Mouse (Mus musculus): ENCODE measurements around the gene Pdia2. TPM values are rescaled to one million over a fixed set of nuclear protein-coding genes. Genes with fewer than 3 reads are reported as not detected.
"Not testable (repeated sequence)": the region's sequence is repeated elsewhere in the genome, so short reads cannot be mapped to it uniquely, and the experiment has no call there.

The Pdia2 gene
- total RNA-seq, 2 experiments from 2014 or later: 0.70 to 0.96 TPM

- DNase-seq (ENCODE audit: low spot score in 2 of 2): no peak
Measured at GRCm38 (mm10) chr17:26201998-26202397, 3.1 kb upstream of the Pdia2 start.

- peak in 1 of 2 experiments; percentile 37 for DNase-seq (ENCODE audit: low spot score in 2 of 2)
Measured at GRCm38 (mm10) chr17:26200831-26201705, 2.2 kb upstream of the Pdia2 start.

- DNase-seq (ENCODE audit: low spot score in 2 of 2): no peak
Measured at GRCm38 (mm10) chr17:26192481-26193190, 6.3 kb downstream of the Pdia2 start.

- DNase-seq (ENCODE audit: low spot score in 2 of 2): not testable (repeated sequence)
Measured at GRCm38 (mm10) chr17:26191486-26191885, 7.4 kb downstream of the Pdia2 start.

GRCm38 (mm10) chr17:26188091-26188805, 10.6 kb downstream of the Pdia2 start:
- no peak for DNase-seq (ENCODE audit: low spot score in 2 of 2)

GRCm38 (mm10) chr17:26187592-26187991, 11.3 kb downstream of the Pdia2 start:
- DNase-seq (ENCODE audit: low spot score in 2 of 2): no peak

GRCm38 (mm10) chr17:26181179-26181578, 17.7 kb downstream of the Pdia2 start:
- no peak for DNase-seq (ENCODE audit: low spot score in 2 of 2)

- DNase-seq (ENCODE audit: low spot score in 2 of 2): no peak
Measured at GRCm38 (mm10) chr17:26178611-26179010, 20.3 kb downstream of the Pdia2 start.

- not testable (repeated sequence) for DNase-seq (ENCODE audit: low spot score in 2 of 2)
Measured at GRCm38 (mm10) chr17:26175248-26175647, 23.6 kb downstream of the Pdia2 start.

GRCm38 (mm10) chr17:26168039-26168438, 30.8 kb downstream of the Pdia2 start:
- DNase-seq (ENCODE audit: low spot score in 2 of 2): no peak

- no peak for DNase-seq (ENCODE audit: low spot score in 2 of 2)
Measured at GRCm38 (mm10) chr17:26162736-26163135, 36.2 kb downstream of the Pdia2 start.

- DNase-seq (ENCODE audit: low spot score in 2 of 2): no peak
Measured at GRCm38 (mm10) chr17:26151886-26152630, 46.8 kb downstream of the Pdia2 start.

- DNase-seq (ENCODE audit: low spot score in 2 of 2): no peak
Measured at GRCm38 (mm10) chr17:26149056-26149455, 49.8 kb downstream of the Pdia2 start.

Other genes starting within 250 kb of the Pdia2 start
- not detected for gene A930017K11Rik, start 246.5 kb downstream of the Pdia2 start, total RNA-seq (2021)
- 10 to 100 TPM; 22.6 to 24.4 TPM for gene Capn15, start 213.3 kb downstream of the Pdia2 start, total RNA-seq (2021)
- gene Rab11fip3, start 129.5 kb downstream of the Pdia2 start, total RNA-seq (2021): 10 to 100 TPM; 22.6 to 24.6 TPM
- 10 to 100 TPM; 23.8 to 25.0 TPM for gene Decr2, start 108.8 kb downstream of the Pdia2 start, total RNA-seq (2021)
- gene Nme4, start 103.5 kb downstream of the Pdia2 start, total RNA-seq (2021): 1 to 10 TPM; 2.9 to 3.2 TPM
- gene Tmem8, start 85.8 kb downstream of the Pdia2 start, total RNA-seq (2021): 1 to 10 TPM; 6.4 to 7.6 TPM
- gene Mrpl28, start 75.6 kb downstream of the Pdia2 start, total RNA-seq (2021): 10 to 100 TPM; 84.1 to 87.5 TPM
- gene Axin1, start 60.4 kb downstream of the Pdia2 start, total RNA-seq (2021): 10 to 100 TPM; 38.6 to 46.8 TPM
- 10 to 100 TPM; 40.8 to 47.1 TPM for gene Rgs11, start 3.9 kb upstream of the Pdia2 start, total RNA-seq (2021)
- gene Arhgdig, start 8.7 kb upstream of the Pdia2 start, total RNA-seq (2021): 10 to 100 TPM; 12.7 to 13.2 TPM
- gene Fam234a, start 45.2 kb upstream of the Pdia2 start, total RNA-seq (2021): 100 to 1,000 TPM; 112 to 124 TPM
- 10 to 100 TPM; 61.9 to 81.4 TPM for gene Luc7l, start 53.8 kb upstream of the Pdia2 start, total RNA-seq (2021)
- gene Neurl1b, start 215.7 kb upstream of the Pdia2 start, total RNA-seq (2021): 10 to 100 TPM; 23.2 to 35.2 TPM